8 mouse cellular contexts compared by ENCODE assay signal in the genomic region with DNA sequence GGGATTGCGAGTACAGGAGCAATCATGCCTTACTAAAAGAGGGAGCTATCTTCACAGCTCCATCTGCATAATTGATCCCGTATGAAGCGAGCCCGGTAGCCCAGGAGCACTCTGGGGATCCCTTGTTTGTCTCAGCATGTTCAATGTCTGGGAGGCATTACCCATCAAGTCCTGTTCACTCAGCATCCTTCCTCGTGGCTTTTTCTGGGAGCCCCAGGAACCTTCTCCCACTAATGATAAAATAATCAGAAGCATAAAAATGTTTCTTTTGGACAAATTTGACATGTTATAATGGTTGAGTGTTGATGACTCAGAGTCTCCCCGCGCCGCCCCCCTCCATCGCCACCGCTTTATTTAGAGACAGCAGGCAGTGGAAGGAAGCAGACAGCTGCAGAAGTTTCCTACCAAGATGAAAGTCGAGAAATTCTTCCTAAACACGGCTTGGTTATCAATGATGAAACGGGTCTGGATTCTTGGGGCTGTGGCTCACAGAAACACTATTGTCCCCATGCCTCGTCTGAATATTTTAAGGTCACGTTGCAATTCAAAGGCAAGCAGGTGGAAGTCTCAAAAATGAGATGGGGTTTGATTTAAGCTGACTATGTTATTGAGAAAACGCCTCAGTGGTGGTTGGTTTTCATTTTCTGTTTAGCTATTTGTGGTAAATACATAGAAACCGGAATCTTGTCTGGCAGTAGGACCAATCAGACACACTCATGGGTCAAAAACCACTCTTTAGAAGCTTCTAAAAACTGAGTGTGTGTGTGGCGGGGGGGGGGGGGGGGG.
DNase-seq lines count a peak whose midpoint lies in the region; ATAC-seq and TF ChIP-seq lines count a peak whose summit lies in the region.

No protein-coding gene starts in this region.

- no peaks in the 10 kb centered on the region for H3K9me3 ChIP-seq in neural tube, embryonic 13.5 days

- ATAC-seq in neural tube, embryonic 13.5 days (ENCODE audit: low read depth) = no peak

- 0 out of 2 replicates have a peak, but pooled peaks cover 2% of the 10 kb centered on the region for H3K4me1 ChIP-seq in thymus, adult 2 months (replicated peaks; ENCODE audit: control insufficient read depth, insufficient read depth, low read length)
- H3K4me1 ChIP-seq in neural tube, embryonic 13.5 days (replicated peaks) = peaks cover 13% of the 10 kb centered on the region

- no peaks in the 10 kb centered on the region for H3K36me3 ChIP-seq in thymus, adult 2 months (ENCODE audit: control insufficient read depth, insufficient read depth, low read length)
- no peaks in the 10 kb centered on the region for H3K36me3 ChIP-seq in neural tube, embryonic 13.5 days

- TF ChIP-seq CTCF in thymus, adult 2 months (IDR thresholded peaks at IDR 0.05; ENCODE audit: borderline replicate concordance, control insufficient read depth, extremely low read depth, insufficient read depth, low read length, poor library complexity) = no peak
- TF ChIP-seq CTCF in gastrocnemius, adult 2 months (IDR thresholded peaks at IDR 0.05) = no peak

- H3K27ac ChIP-seq in thymus, adult 2 months (ENCODE audit: control insufficient read depth, insufficient read depth, low read length) = no peak overlapping the region
- no peak overlapping the region; the same call in 1 of the 2 replicates for H3K27ac ChIP-seq in neural tube, embryonic 13.5 days (replicated peaks)
- H3K27ac ChIP-seq in gastrocnemius, adult 2 months = no peak overlapping the region

- no peaks in the 10 kb centered on the region for H3K27me3 ChIP-seq in thymus, adult 2 months (ENCODE audit: control insufficient read depth, insufficient read depth, low read length)
- H3K27me3 ChIP-seq in neural tube, embryonic 13.5 days = no peaks in the 10 kb centered on the region

- no peak overlapping the region for H3K4me3 ChIP-seq in thymus, adult 2 months (ENCODE audit: control insufficient read depth, insufficient read depth, low read length)
- no peak overlapping the region for H3K4me3 ChIP-seq in neural tube, embryonic 13.5 days
- H3K4me3 ChIP-seq in gastrocnemius, adult 2 months = no peak overlapping the region

- 36% methylated on average over 18 of the region's 18 CpGs for WGBS in thymus, adult 2 months
- 50% methylated on average over 18 of the region's 18 CpGs for WGBS in neural tube, embryonic 13.5 days

- H3K9ac ChIP-seq in neural tube, embryonic 13.5 days = no peak overlapping the region

- TF ChIP-seq POLR2A in thymus, adult 2 months (IDR thresholded peaks at IDR 0.05; ENCODE audit: control insufficient read depth, extremely low read depth, insufficient read depth, low read length, poor library complexity) = no peak

- intact Hi-C loops in gastrocnemius, adult 2 months (cut with DNase I) = no loop called here

- peak overlapping the region; percentile 36 for H3K4me2 ChIP-seq in neural tube, embryonic 13.5 days

- peak; percentile 30 for DNase-seq in thymus, adult 2 months
- DNase-seq in thymus, postnatal 10 days (ENCODE audit: low spot score in 2 of 2) = no peak
- DNase-seq in frontal cortex, adult 2 months (ENCODE audit: extremely low spot score in 1 of 2, low spot score in 1 of 2) = peak; percentile 75 to 82
- peak; percentile 28 to 41 for DNase-seq in layer of hippocampus, postnatal 36 days
- no peak for DNase-seq in MN1 (ENCODE audit: low spot score)
- DNase-seq in ovary, postnatal 36 days (ENCODE audit: low spot score) = no peak
- DNase-seq in gastrocnemius, adult 2 months = no peak

Comparison
In these comparisons a context has a peak if more than half of its experiments do, and no peak if none do; other contexts are left out.
1. DNase-seq: peak in thymus, adult 2 months (single experiment), frontal cortex, adult 2 months (2 of 2) and layer of hippocampus, postnatal 36 days (2 of 2); none in thymus, postnatal 10 days (0 of 2), MN1 (single experiment), ovary, postnatal 36 days (single experiment) and gastrocnemius, adult 2 months (single experiment).